Mouse (Mus musculus) right cerebral cortex, postnatal 10 days (tissue): ENCODE measurements around the gene Fkbp4.

Source experiments
- DNase-seq, 2 experiments: peaks; one replicate each; pipeline ENCODE4 v3.0.0; 2021; ENCODE audit warnings: low spot score in 2 of 2

Fkbp4 gene

GRCm38 (mm10) chr6:128438317-128438870, at the start of gene Fkbp4:
Fkbp4 (minus strand) TSS chr6:128438677.
- peak; percentile 95 for DNase-seq

GRCm38 (mm10) chr6:128487736-128488135, 49.3 kb upstream of the Fkbp4 start:
- DNase-seq, result no peak

- DNase-seq, result peak; percentile 93 to 96
Measured at GRCm38 (mm10) chr6:128479463-128480454, 41.3 kb upstream of the Fkbp4 start.

GRCm38 (mm10) chr6:128477495-128477894, 39.0 kb upstream of the Fkbp4 start:
- DNase-seq, result no peak

- DNase-seq, result no peak
Measured at GRCm38 (mm10) chr6:128474112-128474511, 35.6 kb upstream of the Fkbp4 start.

- DNase-seq, result no peak
Measured at GRCm38 (mm10) chr6:128469451-128469850, 31.0 kb upstream of the Fkbp4 start.

GRCm38 (mm10) chr6:128467298-128467697, 28.8 kb upstream of the Fkbp4 start:
- DNase-seq, result no peak

- no peak for DNase-seq
Measured at GRCm38 (mm10) chr6:128466563-128466962, 28.1 kb upstream of the Fkbp4 start.

- DNase-seq, result no peak
Measured at GRCm38 (mm10) chr6:128466043-128466442, 27.6 kb upstream of the Fkbp4 start.

GRCm38 (mm10) chr6:128464996-128465395, 26.5 kb upstream of the Fkbp4 start:
- no peak for DNase-seq

- DNase-seq, result no peak
Measured at GRCm38 (mm10) chr6:128461606-128462005, 23.1 kb upstream of the Fkbp4 start.

GRCm38 (mm10) chr6:128460729-128461503, 22.4 kb upstream of the Fkbp4 start:
- DNase-seq, result no peak

GRCm38 (mm10) chr6:128460321-128460720, 21.8 kb upstream of the Fkbp4 start:
- DNase-seq, result no peak

- DNase-seq, result no peak
Measured at GRCm38 (mm10) chr6:128457186-128457585, 18.7 kb upstream of the Fkbp4 start.

- peak; percentile 43 to 53 for DNase-seq
Measured at GRCm38 (mm10) chr6:128455835-128456605, 17.5 kb upstream of the Fkbp4 start.

GRCm38 (mm10) chr6:128447063-128447462, 8.6 kb upstream of the Fkbp4 start:
- DNase-seq, result no peak

GRCm38 (mm10) chr6:128445761-128446535, 7.5 kb upstream of the Fkbp4 start:
- peak in 1 of 2 experiments; percentile 67 for DNase-seq

GRCm38 (mm10) chr6:128440238-128440637, 1.8 kb upstream of the Fkbp4 start:
- no peak for DNase-seq

GRCm38 (mm10) chr6:128438871-128439341, 429 bp upstream of the Fkbp4 start:
- DNase-seq, result no peak

GRCm38 (mm10) chr6:128437731-128438316, 653 bp downstream of the Fkbp4 start:
- DNase-seq, result peak; percentile 72 to 77
